Mouse (Mus musculus): ENCODE measurements around the gene Synpo2l. TPM values are rescaled to one million over a fixed set of nuclear protein-coding genes. Genes with fewer than 3 reads are reported as not detected.

Synpo2l gene
- polyA plus RNA-seq, 1 experiment from 2014 or later = 0.19 TPM

Small RNA genes lying within 50 kb of the gene (microRNA-seq; reads per million reads assigned to microRNA genes)
- not detected for gene Mir6946

Other genes with a start within 250 kb of the Synpo2l start
- 1.2 and 1.9 TPM in 2 replicates for gene Cfap70, start 216.1 kb downstream of the Synpo2l start, polyA plus RNA-seq (2014; fragmentation: Nextera tagmentation; extraction: Ambion mirVana)
- 14.5 and 18.4 TPM in 2 replicates for gene Anxa7, start 188.2 kb downstream of the Synpo2l start, polyA plus RNA-seq (2014; fragmentation: Nextera tagmentation; extraction: Ambion mirVana)
- gene Mss51, start 171.5 kb downstream of the Synpo2l start, polyA plus RNA-seq (2014; fragmentation: Nextera tagmentation; extraction: Ambion mirVana) = 0.47 and 0.66 TPM in 2 replicates
- 130 and 139 TPM in 2 replicates for gene Ppp3cb, start 121.8 kb downstream of the Synpo2l start, polyA plus RNA-seq (2014; fragmentation: Nextera tagmentation; extraction: Ambion mirVana)
- gene Usp54, start 27.3 kb downstream of the Synpo2l start, polyA plus RNA-seq (2014; fragmentation: Nextera tagmentation; extraction: Ambion mirVana) = 13.6 and 15.1 TPM in 2 replicates
- gene Myoz1, start 11.8 kb downstream of the Synpo2l start, polyA plus RNA-seq (2014; fragmentation: Nextera tagmentation; extraction: Ambion mirVana) = 0.31 TPM in 1 of 2 replicates, not detected in the other
- gene Sec24c, start 6.0 kb upstream of the Synpo2l start, polyA plus RNA-seq (2014; fragmentation: Nextera tagmentation; extraction: Ambion mirVana) = 74.4 and 87.0 TPM in 2 replicates
- gene Fut11, start 26.6 kb upstream of the Synpo2l start, polyA plus RNA-seq (2014; fragmentation: Nextera tagmentation; extraction: Ambion mirVana) = 20.0 and 30.6 TPM in 2 replicates
- gene Chchd1, start 34.7 kb upstream of the Synpo2l start, polyA plus RNA-seq (2014; fragmentation: Nextera tagmentation; extraction: Ambion mirVana) = 172 and 195 TPM in 2 replicates
- gene Zswim8, start 39.2 kb upstream of the Synpo2l start, polyA plus RNA-seq (2014; fragmentation: Nextera tagmentation; extraction: Ambion mirVana) = 49.2 and 52.8 TPM in 2 replicates
- gene Ndst2, start 66.2 kb upstream of the Synpo2l start, polyA plus RNA-seq (2014; fragmentation: Nextera tagmentation; extraction: Ambion mirVana) = 17.7 and 17.8 TPM in 2 replicates
- 215 and 232 TPM in 2 replicates for gene Camk2g, start 125.7 kb upstream of the Synpo2l start, polyA plus RNA-seq (2014; fragmentation: Nextera tagmentation; extraction: Ambion mirVana)
- gene Plau, start 168.3 kb upstream of the Synpo2l start, polyA plus RNA-seq (2014; fragmentation: Nextera tagmentation; extraction: Ambion mirVana) = 0.19 and 0.26 TPM in 2 replicates

Measured in neural tube, embryonic 14.5 days (tissue).